Mouse (Mus musculus): ENCODE results near the gene Fus.

GRCm38 (mm10) chr7:128006193-128006592 lies 38.9 kb downstream of the Fus start:
- TF ChIP-seq CTCF (IDR thresholded peaks at IDR 0.05; ENCODE audit: borderline replicate concordance, extremely low read depth, insufficient read depth, insufficient read length) (no peak), POLR2A (IDR thresholded peaks at IDR 0.05; ENCODE audit: borderline replicate concordance, extremely low read depth, insufficient read depth, insufficient read length, poor library complexity, severe bottlenecking) (no peak)

All from brain, embryonic 14.5 days (tissue).